Mouse (Mus musculus) bone marrow macrophage, adult 2 months (primary cell): ENCODE measurements around the gene Sptbn2.

Source experiments
- CTCF ChIP-seq: IDR thresholded peaks from 2 replicates; pipeline ENCODE4 v1.5.1; 2012; ENCODE audit warnings: low read depth, mild to moderate bottlenecking, low read length, moderate library complexity
- POLR2A ChIP-seq: IDR thresholded peaks from 2 replicates; pipeline ENCODE4 v1.6.1; 2012; ENCODE audit warnings: mild to moderate bottlenecking, low read depth, low read length, borderline replicate concordance

GRCm38 (mm10) chr19:4749975-4750374 lies 39.0 kb downstream of the Sptbn2 start:
- TF ChIP-seq CTCF = no peak
- TF ChIP-seq POLR2A = no peak
